Mouse (Mus musculus) liver, embryonic 14.5 days (tissue): ENCODE measurements at regions not wholly inside any gene's neighbourhood (a gene's known extent, or its start where the extent isn't known, plus 50 kb on each side); places are given as distances from the start of the nearest gene placed in this dataset.
A peak's percentile ranks its signal among the peaks of the same experiment; 100 is the strongest.

Experiments used
- ATAC-seq: fragments of 200-750 bp; cut with Nextera tagmentation; 2 replicates; pipeline ENCODE4 v1.8.0; 2017; ENCODE audit warnings: moderate number of reproducible peaks, mild to moderate bottlenecking, moderate library complexity; ENCODE audit not compliant: insufficient read depth
- DNase-seq, 3 experiments: peaks; one replicate each; pipeline ENCODE4 v3.0.0-alpha.2; 2012 to 2013; ENCODE audit warnings: low read depth in 3 of 3, low spot score in 3 of 3
- H3K27ac ChIP-seq: fragments of 300-500 bp; sonication (generic); 2 replicates; pipeline ENCODE4 v1.5.1; 2014; ENCODE audit warnings: moderate library complexity, mild to moderate bottlenecking, control low read depth, inconsistent platforms
- H3K27me3 ChIP-seq: fragments of 300-500 bp; sonication (generic); 2 replicates; pipeline ENCODE4 v1.6.1; 2014; ENCODE audit warnings: mild to moderate bottlenecking, low read length, moderate library complexity; ENCODE audit not compliant: control insufficient read depth, insufficient read depth
- H3K36me3 ChIP-seq: fragments of 300-500 bp; sonication (generic); replicated peaks from 2 replicates; pipeline ENCODE4 v1.6.1; 2014; ENCODE audit warnings: low read depth; ENCODE audit not compliant: control insufficient read depth, insufficient read depth
- H3K4me1 ChIP-seq, 2 experiments: fragments of 200-500 bp in 1 of 2; fragments of 300-500 bp in 1 of 2; sonication (generic) in 1 of 2; replicated peaks; 2 replicates each; pipeline ENCODE4 v1.6.1; 2012 to 2014; ENCODE audit warnings: antibody characterized with exemption in 1 of 2, inconsistent platforms in 1 of 2, low read length in 1 of 2; ENCODE audit not compliant: control insufficient read depth in 2 of 2, insufficient read depth in 2 of 2
- H3K4me2 ChIP-seq: fragments of 300-500 bp; sonication (generic); 2 replicates; pipeline ENCODE4 v1.6.1; 2014; ENCODE audit warnings: low read depth, mild to moderate bottlenecking, control low read depth, moderate library complexity
- H3K4me3 ChIP-seq, 2 experiments: fragments of 200-500 bp in 1 of 2; fragments of 300-500 bp in 1 of 2; sonication (generic) in 1 of 2; 2 replicates each; pipeline ENCODE4 v1.5.1; 2012 to 2014; ENCODE audit warnings: low read depth in 2 of 2, low read length in 2 of 2, mild to moderate bottlenecking in 2 of 2, control low read depth in 1 of 2, inconsistent platforms in 1 of 2, moderate library complexity in 1 of 2; ENCODE audit not compliant: insufficient read depth in 1 of 2
- H3K9ac ChIP-seq: fragments of 300-500 bp; sonication (generic); replicated peaks from 2 replicates; pipeline ENCODE4 v1.6.1; 2014; ENCODE audit warnings: mild to moderate bottlenecking, control low read depth, moderate library complexity
- H3K9me3 ChIP-seq: fragments of 300-500 bp; sonication (generic); 2 replicates; pipeline ENCODE4 v1.6.1; 2016; ENCODE audit warnings: low read length, mixed read lengths; ENCODE audit not compliant: control insufficient read depth
- CTCF ChIP-seq: IDR thresholded peaks from 2 replicates; pipeline ENCODE4 v1.5.1; 2016; ENCODE audit warnings: antibody characterized with exemption, low read depth, control low read depth
- EP300 ChIP-seq: IDR thresholded peaks from 2 replicates; pipeline ENCODE4 v1.6.1; 2016; ENCODE audit warnings: antibody characterized with exemption, low read depth
- WGBS: fragments of 180-500 bp; shearing (Covaris S2); extraction: QIAGEN DNeasy Blood & Tissue Kit; methylation state at CpG from one replicate; pipeline ENCODE4 v1.1.7; 2014; ENCODE audit not compliant: insufficient replicate concordance; 5-methylcytosine and 5-hydroxymethylcytosine counted together

GRCm38 (mm10) chr1:137898397-137898796 lies 277.1 kb downstream of the Ptprc start:
- Histone ChIP-seq H3K4me1 (peaks cover 1 to 2% of the 10 kb centered on the region in 2 experiments; a peak in 2 of 4 replicates), H3K27me3 (no peaks in the 10 kb centered on the region), H3K4me2 (peak overlapping the region; percentile 85), H3K9ac (peak overlapping the region; percentile 72), H3K36me3 (no peaks in the 10 kb centered on the region), H3K9me3 (no peaks in the 10 kb centered on the region), H3K4me3 (peak overlapping the region; percentile 64 to 96), H3K27ac (peak overlapping the region; percentile 69)
- no peak for TF ChIP-seq EP300
- TF ChIP-seq CTCF: no peak
- ATAC-seq: peak; percentile 94
- DNase-seq: peak; percentile 67 to 71 (median 69)
- WGBS: 1% methylated on average over 11 of the region's 11 CpGs

- WGBS: 32% methylated on average over 3 of the region's 3 CpGs
- H3K27me3 ChIP-seq: no peaks in the 10 kb centered on the region
Observed at GRCm38 (mm10) chr1:137881656-137882055, 293.9 kb downstream of the Ptprc start.

GRCm38 (mm10) chr1:137874361-137874760 lies 301.1 kb downstream of the Ptprc start:
- no peak overlapping the region for H3K4me3 ChIP-seq
- H3K27me3 ChIP-seq: no peaks in the 10 kb centered on the region
- no peaks in the 10 kb centered on the region for H3K4me1 ChIP-seq
- 33% methylated on average over 2 of the region's 2 CpGs for WGBS
- no peak overlapping the region for H3K4me2 ChIP-seq
- H3K9ac ChIP-seq: no peak overlapping the region
- TF ChIP-seq EP300 (no peak), CTCF (no peak)
- H3K9me3 ChIP-seq: no peaks in the 10 kb centered on the region
- H3K27ac ChIP-seq: no peak overlapping the region
- ATAC-seq: no peak
- no peak for DNase-seq
- no peaks in the 10 kb centered on the region for H3K36me3 ChIP-seq

More at GRCm38 (mm10) chr1:137881656-137882055, 293.9 kb downstream of the Ptprc start:
- H3K4me3 ChIP-seq: no peak overlapping the region
- ATAC-seq: no peak
- H3K36me3 ChIP-seq: no peaks in the 10 kb centered on the region
- no peak overlapping the region for H3K9ac ChIP-seq
- no peaks in the 10 kb centered on the region for H3K9me3 ChIP-seq
- H3K4me2 ChIP-seq: no peak overlapping the region
- H3K27ac ChIP-seq: no peak overlapping the region
- TF ChIP-seq EP300 (no peak), CTCF (no peak)
- H3K4me1 ChIP-seq: no peaks in the 10 kb centered on the region
- DNase-seq: no peak

GRCm38 (mm10) chr1:137873628-137874027 lies 301.9 kb downstream of the Ptprc start:
- Histone ChIP-seq H3K4me1 (no peaks in the 10 kb centered on the region), H3K9me3 (no peaks in the 10 kb centered on the region), H3K4me3 (no peak overlapping the region), H3K27me3 (no peaks in the 10 kb centered on the region), H3K4me2 (no peak overlapping the region), H3K27ac (no peak overlapping the region), H3K9ac (no peak overlapping the region), H3K36me3 (no peaks in the 10 kb centered on the region)
- no peak for ATAC-seq
- DNase-seq: no peak
- WGBS: 15% methylated on average over 1 of the region's 1 CpGs
- TF ChIP-seq CTCF (no peak), EP300 (no peak)

GRCm38 (mm10) chr1:137865030-137865429 lies 310.5 kb downstream of the Ptprc start:
- no peaks in the 10 kb centered on the region for H3K4me1 ChIP-seq
- H3K9me3 ChIP-seq: no peaks in the 10 kb centered on the region
- DNase-seq: no peak
- no peak overlapping the region for H3K4me3 ChIP-seq
- no peaks in the 10 kb centered on the region for H3K36me3 ChIP-seq
- ATAC-seq: no peak
- no peaks in the 10 kb centered on the region for H3K27me3 ChIP-seq
- no peak overlapping the region for H3K4me2 ChIP-seq
- WGBS: 24% methylated on average over 1 of the region's 1 CpGs
- TF ChIP-seq EP300 (no peak), CTCF (no peak)
- H3K9ac ChIP-seq: no peak overlapping the region
- no peak overlapping the region for H3K27ac ChIP-seq
